Mouse (Mus musculus): ENCODE data around the gene Cenpx.

The Cenpx gene

GRCm38 (mm10) chr11:120722761-120723382, 9.3 kb upstream of the Cenpx start:
- no peak for DNase-seq

- DNase-seq: no peak
These were observed 8.6 kb upstream of the Cenpx start for GRCm38 (mm10) chr11:120722067-120722630.

- no peak for DNase-seq
These were observed 7.9 kb upstream of the Cenpx start, which contains the start of gene Rac3 for GRCm38 (mm10) chr11:120721124-120722066. Rac3 (plus strand) TSS chr11:120721470.

- DNase-seq: peak; percentile 94
These were observed 6.9 kb upstream of the Cenpx start for GRCm38 (mm10) chr11:120720450-120720849.

- no peak for DNase-seq
These were observed 6.4 kb upstream of the Cenpx start for GRCm38 (mm10) chr11:120719841-120720376.

DNA sequence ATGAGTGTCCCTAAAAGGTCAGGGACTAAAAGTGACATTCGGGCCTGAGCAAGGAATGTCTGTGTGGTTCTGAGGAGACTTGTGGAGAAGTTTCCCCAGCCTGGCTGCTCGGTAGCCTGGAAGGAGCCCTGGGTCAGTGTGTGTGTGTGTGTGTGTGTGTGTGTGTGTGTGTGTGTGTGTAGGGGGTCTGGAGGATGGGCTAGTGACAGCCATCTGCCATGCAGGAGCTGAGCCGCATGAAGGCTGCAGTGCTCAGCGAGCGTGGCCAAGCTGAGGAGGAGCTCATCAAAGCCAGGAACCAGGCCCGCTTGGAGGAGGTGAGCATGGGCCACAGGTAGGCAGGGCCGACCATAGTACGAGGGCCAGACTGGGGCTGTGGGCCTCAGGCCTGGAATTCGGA, 5.7 kb upstream of the Cenpx start:
- DNase-seq: no peak

GRCm38 (mm10) chr11:120715131-120715530, 1.6 kb upstream of the Cenpx start:
- DNase-seq: no peak

GRCm38 (mm10) chr11:120714546-120714945, 1.0 kb upstream of the Cenpx start:
- DNase-seq: no peak

GRCm38 (mm10) chr11:120712771-120713568, 568 bp downstream of the Cenpx start:
- DNase-seq: peak; percentile 73

- DNase-seq: no peak
These were observed 1.4 kb downstream of the Cenpx start for GRCm38 (mm10) chr11:120711980-120712604.

- no peak for DNase-seq
These were observed 2.9 kb downstream of the Cenpx start for GRCm38 (mm10) chr11:120710672-120711071.

GRCm38 (mm10) chr11:120709551-120709950, 4.0 kb downstream of the Cenpx start:
- no peak for DNase-seq

DNA sequence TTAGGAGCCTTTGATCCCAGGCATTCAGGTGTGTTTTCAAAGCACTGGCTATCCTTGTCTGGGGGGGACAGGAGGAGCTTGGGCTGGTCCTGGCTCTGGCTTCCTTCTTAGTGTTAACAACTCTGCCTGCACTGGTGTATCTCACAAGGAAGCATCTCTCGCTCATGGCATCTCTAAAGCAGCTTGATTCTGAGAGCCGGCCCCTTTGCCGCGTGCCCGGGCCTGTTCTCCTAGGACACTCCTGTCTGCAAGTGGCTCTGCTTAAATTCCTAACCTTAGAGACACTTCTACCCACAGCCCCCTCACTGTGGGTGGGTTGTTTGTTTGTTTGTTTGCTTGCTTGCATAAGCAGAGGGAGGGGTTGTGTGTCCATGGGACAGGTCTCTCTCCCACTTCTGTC, 5.6 kb downstream of the Cenpx start:
- DNase-seq: no peak

DNA sequence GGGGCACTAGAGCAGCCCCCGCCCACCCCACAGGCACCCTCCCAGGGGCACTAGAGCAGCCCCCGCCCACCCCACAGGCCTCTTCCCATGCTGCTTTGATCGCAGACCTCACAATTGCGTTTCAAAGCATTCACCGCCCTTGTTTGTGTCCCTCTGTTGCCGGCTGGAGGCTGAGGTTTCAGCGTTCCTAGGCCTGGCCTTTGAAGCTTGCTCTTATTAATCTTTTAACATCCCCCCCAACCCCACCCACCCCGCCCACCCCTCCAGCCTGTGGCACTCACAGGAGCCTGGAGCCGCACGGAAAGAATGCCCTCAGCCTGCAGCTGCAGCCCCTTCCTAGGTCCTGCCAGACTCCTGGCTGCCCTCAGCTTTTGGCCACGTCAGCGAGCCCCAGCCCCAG, 6.3 kb downstream of the Cenpx start:
- DNase-seq: no peak

DNA sequence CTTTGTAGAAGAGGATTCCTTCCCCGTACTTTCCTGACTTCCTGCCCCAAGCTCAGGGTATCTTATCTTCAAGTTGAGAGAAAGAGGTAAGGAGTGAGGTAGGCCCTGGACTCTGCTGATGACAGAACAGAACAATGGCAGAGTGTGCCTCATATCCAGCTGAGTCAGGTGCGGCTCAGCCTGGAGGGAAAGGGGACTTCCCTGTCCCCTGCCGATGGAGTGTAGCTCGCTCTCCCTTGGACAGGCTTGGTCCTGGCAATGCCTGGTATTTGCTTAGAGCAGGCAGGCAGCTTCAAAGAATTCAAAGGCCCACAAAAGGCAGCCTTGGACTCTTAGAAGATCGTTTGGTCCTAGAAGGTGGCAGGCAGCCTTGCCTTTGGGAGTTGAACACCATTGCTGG, 7.4 kb downstream of the Cenpx start:
- no peak for DNase-seq

DNA sequence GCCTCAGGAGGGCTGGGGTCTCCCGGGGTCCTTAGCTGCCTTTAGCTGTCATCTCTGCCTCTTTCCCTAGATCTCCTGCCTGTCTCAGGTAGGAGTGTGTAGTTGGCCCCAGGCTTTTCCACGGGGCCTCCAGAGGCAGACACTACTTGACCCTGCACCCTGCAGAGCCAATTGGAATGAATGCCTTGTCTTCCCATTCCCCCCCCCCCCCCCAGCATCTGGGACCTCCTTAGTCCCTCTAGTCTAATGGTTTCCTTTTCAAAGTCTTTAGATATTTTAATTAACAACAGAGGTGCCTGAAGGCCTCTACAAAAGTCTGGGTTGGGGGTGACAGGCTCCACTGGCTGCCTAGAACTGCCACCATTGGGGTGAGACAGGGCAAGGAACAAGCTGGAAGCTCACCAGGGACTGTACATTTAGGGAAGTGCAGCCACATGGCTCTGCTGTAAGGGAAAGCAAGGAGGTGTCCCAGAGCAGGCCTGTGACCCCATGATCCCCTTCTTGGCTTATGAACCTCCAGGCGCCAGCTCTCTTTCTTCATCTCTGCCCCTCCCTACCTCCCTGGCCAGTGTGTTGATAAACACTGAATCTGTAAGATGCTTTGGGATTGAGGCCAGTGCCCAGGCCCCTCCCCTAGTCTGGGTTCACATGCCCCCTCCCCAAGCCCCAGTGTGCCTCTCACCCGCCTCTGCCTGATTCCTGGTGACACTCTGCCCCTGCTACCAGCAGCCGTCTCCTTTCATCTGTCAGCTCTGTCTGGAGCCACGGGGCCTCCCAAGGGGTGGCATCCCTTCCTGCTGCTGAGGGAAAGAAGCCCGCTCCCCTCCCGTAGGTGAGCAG, 8.8 kb downstream of the Cenpx start:
- no peak for DNase-seq

DNA sequence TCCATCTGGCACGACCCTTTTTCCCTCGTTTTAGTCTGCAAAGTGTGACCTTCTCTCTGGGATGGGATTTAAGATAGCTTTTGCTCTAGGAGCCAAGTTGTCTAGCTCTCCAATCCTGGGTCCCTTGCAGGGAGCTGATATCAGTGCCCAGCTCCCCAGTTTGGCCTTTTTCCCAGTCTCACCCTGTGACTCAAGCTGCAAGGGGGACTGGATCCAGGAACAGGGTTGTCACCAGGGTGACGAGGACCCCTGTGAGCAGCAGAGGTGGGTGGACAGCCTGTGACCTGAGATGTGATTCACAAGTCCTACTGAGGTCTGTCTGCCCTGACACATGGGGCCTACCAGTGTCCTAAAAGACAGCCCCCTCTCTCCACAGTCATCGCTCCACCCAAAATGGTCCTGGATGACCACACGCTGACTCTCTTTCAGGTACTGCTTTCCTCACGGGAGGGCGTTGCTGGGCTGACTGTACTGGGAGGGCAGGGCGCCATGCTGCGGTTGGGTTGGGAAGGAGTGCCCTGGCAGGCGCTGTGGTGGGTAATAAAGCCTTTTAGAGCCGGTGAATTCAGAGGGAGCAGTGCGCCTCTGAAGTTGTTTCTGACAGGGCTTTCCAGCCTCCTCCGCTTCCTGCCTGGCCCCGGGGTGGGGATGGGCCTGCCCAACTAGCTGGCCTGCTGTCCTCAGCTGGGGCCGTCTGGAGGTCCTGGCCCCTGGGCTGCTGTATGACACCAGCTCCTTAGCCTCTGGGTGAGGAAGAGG, 9.7 kb downstream of the Cenpx start:
- no peak for DNase-seq

DNA sequence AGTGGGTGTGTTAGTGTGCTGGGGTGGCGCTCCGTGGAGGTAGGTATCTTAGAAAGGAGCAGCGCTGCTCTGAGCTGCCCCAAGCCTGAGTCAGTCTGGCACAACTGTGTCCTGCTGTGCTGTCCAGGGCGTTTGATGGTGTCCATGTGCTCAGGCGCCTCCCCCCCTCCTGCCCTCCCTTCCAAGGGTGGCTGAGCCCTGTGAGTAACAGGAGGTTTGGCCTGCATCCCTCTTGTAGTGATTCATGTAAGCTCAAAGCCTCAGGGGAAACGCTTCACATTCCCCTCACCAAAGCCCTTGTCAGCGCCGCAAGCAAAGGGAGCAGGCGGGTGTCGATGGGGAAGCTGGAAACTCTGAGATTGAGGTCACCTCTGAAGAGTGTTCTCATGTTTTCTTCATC, 15.8 kb downstream of the Cenpx start:
- no peak for DNase-seq

GRCm38 (mm10) chr11:120696568-120696967, 17.0 kb downstream of the Cenpx start:
- no peak for DNase-seq

DNA sequence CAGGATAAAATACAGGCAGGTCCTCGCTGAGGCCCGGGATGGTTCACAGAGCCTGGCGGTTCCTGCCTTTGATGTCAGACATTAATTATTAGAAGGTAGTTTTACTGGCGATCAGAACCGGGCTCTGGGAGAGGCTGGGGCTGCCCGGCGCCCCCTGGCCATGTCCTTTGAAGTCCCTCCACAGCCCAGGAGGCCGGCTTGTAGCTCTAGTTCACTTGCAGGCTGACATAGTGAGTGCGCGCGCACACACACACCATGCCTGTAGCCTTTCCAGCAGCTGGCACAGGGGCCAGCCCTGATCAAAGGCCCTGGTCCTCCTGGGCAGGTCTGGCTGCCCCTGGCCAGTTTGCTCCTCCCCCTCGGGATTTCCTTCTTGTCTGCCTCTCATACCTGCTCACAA, 17.9 kb downstream of the Cenpx start:
- no peak for DNase-seq

DNA sequence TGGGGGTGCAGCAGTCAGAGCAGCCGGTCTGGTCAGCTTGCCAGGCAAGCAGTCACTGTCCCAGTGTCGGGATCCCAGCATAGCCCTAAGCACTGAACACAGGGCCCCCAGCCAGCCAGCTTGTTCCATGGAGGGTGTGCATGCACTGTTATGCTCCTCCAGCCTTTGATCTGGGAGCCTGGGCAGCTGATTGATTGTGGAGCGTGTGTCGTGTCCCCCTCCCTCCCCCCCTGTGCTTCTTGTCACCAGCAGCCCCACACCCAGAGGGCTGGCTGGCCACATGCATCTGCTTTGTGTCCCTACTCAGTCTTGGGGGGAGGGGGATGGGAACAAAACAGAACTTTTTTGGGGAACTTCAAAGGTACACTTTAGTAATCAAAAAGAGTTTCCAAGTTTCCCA, 18.4 kb downstream of the Cenpx start:
- no peak for DNase-seq

Measured in cerebellum, adult 9-10 months (tissue).